Mouse (Mus musculus): ENCODE measurements at regions not wholly inside any gene's neighbourhood (a gene's known extent, or its start where the extent isn't known, plus 50 kb on each side); places are given as distances from the start of the nearest gene placed in this dataset.

DNA sequence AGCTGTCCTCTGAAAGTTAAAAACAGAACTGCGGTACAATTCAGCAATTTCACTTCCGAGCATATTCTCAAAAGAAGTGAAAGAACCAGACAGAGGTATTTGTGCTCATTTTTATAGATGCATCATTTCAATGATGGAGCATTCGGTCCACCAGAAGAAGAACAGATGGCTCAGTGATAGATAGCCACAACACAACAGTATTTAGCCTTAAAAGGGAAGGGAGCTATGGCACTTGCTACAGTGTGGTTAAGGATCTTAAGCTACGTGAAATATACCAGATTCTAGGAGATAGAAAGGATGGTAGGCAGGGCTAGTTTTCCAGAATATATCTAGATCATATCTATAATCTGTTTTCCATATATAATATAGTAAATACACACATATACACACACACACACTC lies 77.5 kb upstream of the Gadd45a start:
- Histone ChIP-seq H3K4me2 (ENCODE audit: low read depth, low read length) (no peak overlapping the region), H3K4me3 (ENCODE audit: low read length) (no peak overlapping the region), H3K36me3 (ENCODE audit: control insufficient read depth, insufficient read depth) (no peaks in the 10 kb centered on the region), H3K27me3 (ENCODE audit: control insufficient read depth, insufficient read depth, low read length) (0 out of 2 replicates have a peak, but pooled peaks cover 8% of the 10 kb centered on the region), H3K4me1 (ENCODE audit: control insufficient read depth, insufficient read depth, low read length) (no peaks in the 10 kb centered on the region), H3K9me3 (replicated peaks; ENCODE audit: control insufficient read depth, low read length) (no peaks in the 10 kb centered on the region), H3K9ac (ENCODE audit: low read length) (no peak overlapping the region), H3K27ac (ENCODE audit: low read length) (no peak overlapping the region)
- 87% methylated on average over 4 of the region's 4 CpGs for WGBS
- no peak for ATAC-seq (replicated peaks; ENCODE audit: extremely low read depth, insufficient read depth, low FRiP score)

DNA sequence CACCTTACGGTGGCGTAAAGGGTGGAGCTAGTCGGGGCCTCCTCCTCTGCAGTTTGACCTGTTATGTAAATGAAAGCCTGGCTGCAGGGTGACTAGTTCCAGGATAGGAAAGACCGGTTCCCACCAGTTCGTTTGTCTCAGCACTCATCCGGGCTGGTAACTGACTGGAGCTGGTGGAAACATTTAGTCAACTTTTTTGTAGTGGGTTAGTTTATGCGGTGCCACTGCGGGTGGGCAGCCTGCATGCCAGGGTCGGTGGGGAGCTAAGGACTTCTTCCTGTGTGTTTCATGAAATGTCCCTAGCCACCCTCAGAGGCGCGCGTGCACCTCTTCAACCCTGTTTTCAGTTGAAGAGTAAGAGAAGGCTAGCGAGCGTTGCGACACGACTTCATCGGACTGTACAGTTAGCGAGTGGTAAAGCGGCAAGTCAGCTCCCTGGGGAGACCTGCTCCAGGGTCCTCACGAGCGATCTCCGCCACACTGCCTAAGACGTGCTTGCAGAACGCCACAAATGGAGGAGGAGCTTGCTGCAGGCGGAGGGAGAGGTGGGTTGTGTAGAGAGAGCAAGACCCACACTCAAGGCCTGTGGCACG lies 76.5 kb upstream of the Gadd45a start:
- H3K9ac ChIP-seq (ENCODE audit: low read length) = peak overlapping the region; percentile 61
- no peak overlapping the region for H3K27ac ChIP-seq (ENCODE audit: low read length)
- no peaks in the 10 kb centered on the region for H3K9me3 ChIP-seq (replicated peaks; ENCODE audit: control insufficient read depth, low read length)
- H3K36me3 ChIP-seq (ENCODE audit: control insufficient read depth, insufficient read depth) = no peaks in the 10 kb centered on the region
- peak overlapping the region; percentile 38 for H3K4me3 ChIP-seq (ENCODE audit: low read length)
- H3K27me3 ChIP-seq (ENCODE audit: control insufficient read depth, insufficient read depth, low read length) = 0 out of 2 replicates have a peak, but pooled peaks cover 8% of the 10 kb centered on the region
- 13% methylated on average over 26 of the region's 26 CpGs for WGBS
- H3K4me2 ChIP-seq (ENCODE audit: low read depth, low read length) = peak overlapping the region; percentile 63
- ATAC-seq (replicated peaks; ENCODE audit: extremely low read depth, insufficient read depth, low FRiP score) = no peak
- no peaks in the 10 kb centered on the region for H3K4me1 ChIP-seq (ENCODE audit: control insufficient read depth, insufficient read depth, low read length)

DNA sequence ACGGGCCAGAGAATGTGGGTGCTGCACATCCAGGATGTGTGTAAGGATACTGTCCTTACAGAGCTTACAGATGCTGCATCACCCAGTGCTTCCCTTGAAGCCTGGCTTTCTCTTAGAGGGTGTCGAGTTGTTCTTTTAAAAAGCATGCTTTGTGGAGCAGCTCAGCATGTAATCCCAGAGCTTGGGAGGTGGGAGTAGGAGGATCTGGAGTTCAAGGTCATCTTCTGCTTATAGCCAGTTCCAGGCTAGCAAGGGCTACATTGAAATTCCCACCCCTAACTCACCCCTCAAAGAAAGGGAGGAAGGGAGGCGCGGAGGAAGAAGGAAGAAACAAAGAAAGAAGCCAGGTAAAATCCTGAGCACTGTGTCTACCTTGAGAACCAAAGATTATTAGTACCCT lies 76.0 kb upstream of the Gadd45a start:
- no peaks in the 10 kb centered on the region for H3K9me3 ChIP-seq (replicated peaks; ENCODE audit: control insufficient read depth, low read length)
- ATAC-seq (replicated peaks; ENCODE audit: extremely low read depth, insufficient read depth, low FRiP score) = no peak
- H3K4me3 ChIP-seq (ENCODE audit: low read length) = no peak overlapping the region
- 61% methylated on average over 4 of the region's 4 CpGs for WGBS
- no peaks in the 10 kb centered on the region for H3K36me3 ChIP-seq (ENCODE audit: control insufficient read depth, insufficient read depth)
- H3K27ac ChIP-seq (ENCODE audit: low read length) = no peak overlapping the region
- H3K9ac ChIP-seq (ENCODE audit: low read length) = no peak overlapping the region
- H3K4me1 ChIP-seq (ENCODE audit: control insufficient read depth, insufficient read depth, low read length) = no peaks in the 10 kb centered on the region
- peak overlapping the region; percentile 63 for H3K4me2 ChIP-seq (ENCODE audit: low read depth, low read length)
- 0 out of 2 replicates have a peak, but pooled peaks cover 8% of the 10 kb centered on the region for H3K27me3 ChIP-seq (ENCODE audit: control insufficient read depth, insufficient read depth, low read length)

DNA sequence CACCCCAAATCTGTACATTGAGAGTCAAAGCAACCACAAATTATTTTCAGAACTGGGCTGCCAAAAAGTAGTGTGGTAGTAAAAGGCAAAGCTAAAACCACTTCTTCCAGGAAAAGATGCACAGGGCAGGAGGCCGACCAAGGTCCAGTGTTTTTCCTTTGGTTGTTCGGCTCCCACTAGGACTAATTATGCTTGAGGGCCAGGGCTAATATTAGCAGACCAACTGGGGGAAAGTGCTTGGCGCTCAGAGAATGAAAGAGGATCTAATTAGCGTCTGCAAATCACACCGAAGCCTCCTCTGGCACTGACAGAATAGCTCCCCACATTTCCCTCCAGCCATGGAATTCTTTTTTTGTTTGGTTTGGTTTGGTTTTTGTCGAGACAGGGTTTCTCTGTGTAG lies 75.1 kb upstream of the Gadd45a start:
- 68% methylated on average over 6 of the region's 6 CpGs for WGBS
- 0 out of 2 replicates have a peak, but pooled peaks cover 8% of the 10 kb centered on the region for H3K27me3 ChIP-seq (ENCODE audit: control insufficient read depth, insufficient read depth, low read length)
- no peak overlapping the region for H3K9ac ChIP-seq (ENCODE audit: low read length)
- H3K4me3 ChIP-seq (ENCODE audit: low read length) = no peak overlapping the region
- H3K27ac ChIP-seq (ENCODE audit: low read length) = no peak overlapping the region
- H3K36me3 ChIP-seq (ENCODE audit: control insufficient read depth, insufficient read depth) = no peaks in the 10 kb centered on the region
- no peaks in the 10 kb centered on the region for H3K4me1 ChIP-seq (ENCODE audit: control insufficient read depth, insufficient read depth, low read length)
- H3K4me2 ChIP-seq (ENCODE audit: low read depth, low read length) = no peak overlapping the region
- H3K9me3 ChIP-seq (replicated peaks; ENCODE audit: control insufficient read depth, low read length) = no peaks in the 10 kb centered on the region
- no peak for ATAC-seq (replicated peaks; ENCODE audit: extremely low read depth, insufficient read depth, low FRiP score)

DNA sequence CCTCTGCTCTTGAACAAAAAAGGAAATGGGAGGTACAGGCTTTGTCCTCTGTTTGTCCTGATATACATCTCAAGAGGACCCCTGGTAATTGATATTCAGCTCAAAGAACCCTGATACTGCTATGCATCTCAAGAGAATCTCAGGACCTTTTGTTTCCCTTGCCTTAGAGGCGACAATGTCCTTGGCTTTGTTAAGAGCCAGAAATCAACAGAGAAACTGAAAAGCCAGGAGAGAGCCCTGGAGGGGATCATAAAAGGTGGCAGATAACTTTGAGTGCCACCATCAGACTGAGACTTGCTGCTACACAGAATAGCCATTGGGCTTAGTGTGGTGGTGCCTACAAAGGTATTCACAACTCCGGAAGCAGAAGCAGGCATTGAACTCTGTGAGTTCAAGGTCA lies 74.3 kb upstream of the Gadd45a start:
- no peak overlapping the region for H3K4me3 ChIP-seq (ENCODE audit: low read length)
- no peaks in the 10 kb centered on the region for H3K9me3 ChIP-seq (replicated peaks; ENCODE audit: control insufficient read depth, low read length)
- H3K36me3 ChIP-seq (ENCODE audit: control insufficient read depth, insufficient read depth) = no peaks in the 10 kb centered on the region
- 0 out of 2 replicates have a peak, but pooled peaks cover 8% of the 10 kb centered on the region for H3K27me3 ChIP-seq (ENCODE audit: control insufficient read depth, insufficient read depth, low read length)
- no peak overlapping the region for H3K9ac ChIP-seq (ENCODE audit: low read length)
- H3K27ac ChIP-seq (ENCODE audit: low read length) = no peak overlapping the region
- 67% methylated on average over 2 of the region's 2 CpGs for WGBS
- ATAC-seq (replicated peaks; ENCODE audit: extremely low read depth, insufficient read depth, low FRiP score) = no peak
- H3K4me2 ChIP-seq (ENCODE audit: low read depth, low read length) = no peak overlapping the region
- H3K4me1 ChIP-seq (ENCODE audit: control insufficient read depth, insufficient read depth, low read length) = no peaks in the 10 kb centered on the region

DNA sequence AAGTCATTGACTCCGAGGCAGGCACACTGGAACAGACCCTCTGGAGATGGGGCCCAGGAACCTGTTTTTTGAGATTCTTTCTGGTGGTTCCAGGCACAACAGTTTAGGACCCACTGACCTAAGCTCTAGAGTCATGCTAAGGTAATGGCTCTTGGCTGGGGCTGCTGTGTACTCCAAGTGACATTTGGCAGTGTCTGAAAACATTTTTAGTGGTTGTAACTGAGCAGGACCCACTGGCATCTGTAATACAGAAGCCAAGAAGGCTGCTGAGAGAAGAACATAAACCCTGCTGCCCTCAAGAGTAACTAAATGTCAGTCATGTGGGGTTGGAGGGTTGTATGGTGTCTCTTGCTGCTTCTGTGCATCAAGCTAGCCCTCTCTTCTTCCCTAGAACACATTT lies 73.1 kb upstream of the Gadd45a start:
- WGBS = 83% methylated on average over 1 of the region's 1 CpGs
- ATAC-seq (replicated peaks; ENCODE audit: extremely low read depth, insufficient read depth, low FRiP score) = no peak

DNA sequence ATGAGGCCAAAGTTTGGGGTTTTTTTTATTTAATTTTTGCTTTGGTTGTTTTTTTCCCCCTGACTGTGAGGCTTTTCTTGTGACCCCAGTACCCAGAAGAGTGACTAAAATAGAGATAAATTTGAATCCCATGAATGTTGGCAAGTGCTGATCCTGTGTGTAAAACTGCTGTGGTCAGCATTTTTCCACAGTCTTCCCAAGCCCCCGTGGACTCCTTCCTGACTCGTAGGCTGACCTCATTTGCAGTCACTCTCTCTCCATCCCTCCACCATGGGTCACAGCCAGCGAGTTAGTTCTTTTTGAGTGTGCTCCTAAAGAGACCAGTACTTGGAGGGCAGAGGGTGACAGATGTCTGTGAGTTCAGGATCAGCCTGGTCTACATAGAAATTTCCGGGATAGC lies 72.5 kb upstream of the Gadd45a start:
- no peaks in the 10 kb centered on the region for H3K36me3 ChIP-seq (ENCODE audit: control insufficient read depth, insufficient read depth)
- H3K9ac ChIP-seq (ENCODE audit: low read length) = no peak overlapping the region
- H3K9me3 ChIP-seq (replicated peaks; ENCODE audit: control insufficient read depth, low read length) = no peaks in the 10 kb centered on the region
- H3K27ac ChIP-seq (ENCODE audit: low read length) = no peak overlapping the region
- no peak overlapping the region for H3K4me2 ChIP-seq (ENCODE audit: low read depth, low read length)
- no peak overlapping the region for H3K4me3 ChIP-seq (ENCODE audit: low read length)
- WGBS = 55% methylated on average over 4 of the region's 4 CpGs
- H3K27me3 ChIP-seq (ENCODE audit: control insufficient read depth, insufficient read depth, low read length) = 0 out of 2 replicates have a peak, but pooled peaks cover 5% of the 10 kb centered on the region
- no peak for ATAC-seq (replicated peaks; ENCODE audit: extremely low read depth, insufficient read depth, low FRiP score)
- H3K4me1 ChIP-seq (ENCODE audit: control insufficient read depth, insufficient read depth, low read length) = no peaks in the 10 kb centered on the region

More for the DNA sequence above, 73.1 kb upstream of the Gadd45a start:
- no peak overlapping the region for H3K27ac ChIP-seq (ENCODE audit: low read length)
- no peak overlapping the region for H3K4me3 ChIP-seq (ENCODE audit: low read length)
- H3K36me3 ChIP-seq (ENCODE audit: control insufficient read depth, insufficient read depth) = no peaks in the 10 kb centered on the region
- H3K4me2 ChIP-seq (ENCODE audit: low read depth, low read length) = no peak overlapping the region
- H3K4me1 ChIP-seq (ENCODE audit: control insufficient read depth, insufficient read depth, low read length) = no peaks in the 10 kb centered on the region
- H3K27me3 ChIP-seq (ENCODE audit: control insufficient read depth, insufficient read depth, low read length) = 0 out of 2 replicates have a peak, but pooled peaks cover 8% of the 10 kb centered on the region
- no peak overlapping the region for H3K9ac ChIP-seq (ENCODE audit: low read length)
- H3K9me3 ChIP-seq (replicated peaks; ENCODE audit: control insufficient read depth, low read length) = no peaks in the 10 kb centered on the region

DNA sequence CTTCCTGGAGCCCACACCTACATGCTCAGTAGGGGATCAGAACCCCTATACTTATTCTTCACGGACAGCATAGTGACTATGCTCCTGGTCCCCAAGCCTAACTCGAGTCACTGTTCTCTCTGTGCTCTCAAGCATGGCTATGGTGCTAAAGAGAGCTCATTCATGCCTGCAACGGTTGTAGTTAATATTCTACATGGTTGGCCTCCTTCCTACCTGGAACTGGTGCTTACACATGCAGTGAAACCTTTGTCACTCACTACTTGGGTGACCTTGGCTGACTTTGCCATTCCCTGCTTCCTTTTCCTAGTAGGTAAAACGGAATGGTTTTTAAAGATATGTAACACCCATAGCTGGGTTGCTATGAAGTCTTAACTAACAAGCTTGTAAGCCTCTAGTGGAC lies 70.3 kb upstream of the Gadd45a start:
- Histone ChIP-seq H3K4me1 (ENCODE audit: control insufficient read depth, insufficient read depth, low read length) (peaks cover 4% of the 10 kb centered on the region; the same call in 1 of the 2 replicates), H3K9me3 (replicated peaks; ENCODE audit: control insufficient read depth, low read length) (no peaks in the 10 kb centered on the region), H3K27me3 (ENCODE audit: control insufficient read depth, insufficient read depth, low read length) (no peaks in the 10 kb centered on the region), H3K4me3 (ENCODE audit: low read length) (no peak overlapping the region), H3K4me2 (ENCODE audit: low read depth, low read length) (no peak overlapping the region), H3K27ac (ENCODE audit: low read length) (no peak overlapping the region), H3K9ac (ENCODE audit: low read length) (no peak overlapping the region), H3K36me3 (ENCODE audit: control insufficient read depth, insufficient read depth) (no peaks in the 10 kb centered on the region)
- 82% methylated on average over 4 of the region's 4 CpGs for WGBS
- ATAC-seq (replicated peaks; ENCODE audit: extremely low read depth, insufficient read depth, low FRiP score) = no peak

DNA sequence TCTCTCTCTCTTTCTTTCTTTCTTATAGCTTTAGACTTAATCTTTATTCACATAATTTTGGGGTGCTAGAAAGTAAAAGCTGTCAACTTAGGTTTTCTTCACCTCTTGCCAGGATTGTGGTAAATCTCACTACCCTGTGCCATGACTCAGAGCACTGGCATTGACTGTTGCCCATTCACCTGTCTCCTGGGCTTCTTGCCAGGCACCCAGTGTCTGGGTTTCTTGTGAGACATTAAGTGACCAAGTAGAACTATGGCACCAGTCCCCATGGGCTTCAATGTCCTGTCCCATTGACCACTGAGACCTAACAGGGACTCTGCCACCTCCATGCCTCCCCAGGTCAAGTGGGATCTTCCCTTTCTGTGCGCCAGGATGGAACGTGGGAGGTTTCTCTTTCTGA lies 69.2 kb upstream of the Gadd45a start:
- H3K27me3 ChIP-seq (ENCODE audit: control insufficient read depth, insufficient read depth, low read length) = no peaks in the 10 kb centered on the region
- H3K9ac ChIP-seq (ENCODE audit: low read length) = no peak overlapping the region
- peaks cover 11% of the 10 kb centered on the region for H3K4me1 ChIP-seq (ENCODE audit: control insufficient read depth, insufficient read depth, low read length)
- ATAC-seq (replicated peaks; ENCODE audit: extremely low read depth, insufficient read depth, low FRiP score) = no peak
- no peaks in the 10 kb centered on the region for H3K9me3 ChIP-seq (replicated peaks; ENCODE audit: control insufficient read depth, low read length)
- no peaks in the 10 kb centered on the region for H3K36me3 ChIP-seq (ENCODE audit: control insufficient read depth, insufficient read depth)
- no peak overlapping the region for H3K27ac ChIP-seq (ENCODE audit: low read length)
- no peak overlapping the region for H3K4me2 ChIP-seq (ENCODE audit: low read depth, low read length)
- H3K4me3 ChIP-seq (ENCODE audit: low read length) = no peak overlapping the region
- WGBS = 92% methylated on average over 2 of the region's 2 CpGs

All from heart, embryonic 16.5 days (tissue).